Comparison of ENCODE assay signal across 8 mouse cellular contexts in genomic region chr11:109425392-109426271, GRCm38 (mm10). TPM values are rescaled to one million over a fixed set of nuclear protein-coding genes. Genes with fewer than 3 reads are reported as not detected.
DNase-seq lines count a peak whose midpoint lies in the region; ATAC-seq and TF ChIP-seq lines count a peak whose summit lies in the region.

Gene Amz2 (plus strand): TSS chr11:109425946.

- peak within 1 kb of the TSS; percentile 72 for H3K27ac ChIP-seq in embryonic facial prominence, embryonic 14.5 days (replicated peaks; ENCODE audit: low read depth, low read length)
- H3K27ac ChIP-seq in heart, adult 2 months, result peak within 1 kb of the TSS; percentile 90
- peak within 1 kb of the TSS; percentile 77 for H3K27ac ChIP-seq in limb, embryonic 13.5 days
- peak within 1 kb of the TSS; percentile 77 for H3K27ac ChIP-seq in midbrain, embryonic 16.5 days (ENCODE audit: low read length)

- H3K4me3 ChIP-seq in embryonic facial prominence, embryonic 14.5 days (ENCODE audit: low read depth, low read length), result peak within 1 kb of the TSS; percentile 54
- H3K4me3 ChIP-seq in heart, adult 2 months, result peak within 1 kb of the TSS; percentile 71
- peak within 1 kb of the TSS; percentile 67 for H3K4me3 ChIP-seq in limb, embryonic 13.5 days
- peak within 1 kb of the TSS; percentile 68 for H3K4me3 ChIP-seq in midbrain, embryonic 16.5 days (ENCODE audit: low read depth, low read length)

- no peaks in the 10 kb centered on the region for H3K27me3 ChIP-seq in embryonic facial prominence, embryonic 14.5 days (replicated peaks; ENCODE audit: control insufficient read depth, insufficient read depth, low read length)
- no peaks in the 10 kb centered on the region for H3K27me3 ChIP-seq in heart, adult 2 months (ENCODE audit: control insufficient read depth, insufficient read depth, low read length)
- H3K27me3 ChIP-seq in limb, embryonic 13.5 days, result no peaks in the 10 kb centered on the region
- H3K27me3 ChIP-seq in midbrain, embryonic 16.5 days (ENCODE audit: control insufficient read depth, insufficient read depth, low read depth, low read length), result no peaks in the 10 kb centered on the region

- H3K4me2 ChIP-seq in embryonic facial prominence, embryonic 14.5 days (ENCODE audit: low read depth, low read length), result peak within 1 kb of the TSS; percentile 54
- H3K4me2 ChIP-seq in limb, embryonic 13.5 days (replicated peaks), result peak within 1 kb of the TSS; percentile 73
- peak within 1 kb of the TSS; percentile 72 for H3K4me2 ChIP-seq in midbrain, embryonic 16.5 days (ENCODE audit: low read length)

- no peaks in the 10 kb centered on the region for H3K79me2 ChIP-seq in heart, adult 2 months (replicated peaks; ENCODE audit: control insufficient read depth, insufficient read depth, low read length)

- peaks cover 5% of the 10 kb centered on the region; the same call in 1 of the 2 replicates for H3K9me3 ChIP-seq in embryonic facial prominence, embryonic 14.5 days (ENCODE audit: control insufficient read depth, low read length)
- H3K9me3 ChIP-seq in limb, embryonic 13.5 days, result 0 out of 2 replicates have a peak, but pooled peaks cover 5% of the 10 kb centered on the region
- H3K9me3 ChIP-seq in midbrain, embryonic 16.5 days (replicated peaks; ENCODE audit: control insufficient read depth, low read length, poor library complexity, severe bottlenecking), result no peaks in the 10 kb centered on the region

- peak within 1 kb of the TSS; percentile 76 for H3K9ac ChIP-seq in embryonic facial prominence, embryonic 14.5 days (ENCODE audit: low read depth, low read length)
- H3K9ac ChIP-seq in heart, adult 2 months (ENCODE audit: low read depth, low read length), result peak within 1 kb of the TSS; percentile 79
- H3K9ac ChIP-seq in limb, embryonic 13.5 days, result peak within 1 kb of the TSS; percentile 85
- peak within 1 kb of the TSS; percentile 83 for H3K9ac ChIP-seq in midbrain, embryonic 16.5 days (ENCODE audit: low read depth, low read length)

- 2% methylated on average over 54 of the region's 65 CpGs for WGBS in embryonic facial prominence, embryonic 14.5 days
- 1% methylated on average over 64 of the region's 65 CpGs for WGBS in heart, adult 2 months
- WGBS in limb, embryonic 13.5 days, result 2% methylated on average over 65 of the region's 65 CpGs
- WGBS in midbrain, embryonic 16.5 days, result under 1% methylated on average over 64 of the region's 65 CpGs

- peak; percentile 96 for ATAC-seq in embryonic facial prominence, embryonic 14.5 days (ENCODE audit: low read depth)
- ATAC-seq in limb, embryonic 13.5 days (ENCODE audit: low FRiP score, low read depth), result peak; percentile 95
- peak; percentile 95 for ATAC-seq in midbrain, embryonic 16.5 days

- peaks cover 23% of the 10 kb centered on the region for H3K36me3 ChIP-seq in embryonic facial prominence, embryonic 14.5 days (ENCODE audit: control insufficient read depth, insufficient read depth, low read length)
- H3K36me3 ChIP-seq in heart, adult 2 months (ENCODE audit: control insufficient read depth, insufficient read depth, low read length), result no peaks in the 10 kb centered on the region
- H3K36me3 ChIP-seq in limb, embryonic 13.5 days, result peaks cover 24% of the 10 kb centered on the region
- no peaks in the 10 kb centered on the region for H3K36me3 ChIP-seq in midbrain, embryonic 16.5 days (ENCODE audit: control insufficient read depth, insufficient read depth, low read length)

- peaks cover 6% of the 10 kb centered on the region for H3K4me1 ChIP-seq in embryonic facial prominence, embryonic 14.5 days (ENCODE audit: control insufficient read depth, insufficient read depth, low read length)
- no peaks in the 10 kb centered on the region; the same call in none of the 2 replicates for H3K4me1 ChIP-seq in heart, adult 2 months (ENCODE audit: control insufficient read depth, insufficient read depth, low read length)
- peaks cover 11% of the 10 kb centered on the region for H3K4me1 ChIP-seq in limb, embryonic 13.5 days
- peaks cover 10% of the 10 kb centered on the region for H3K4me1 ChIP-seq in midbrain, embryonic 16.5 days (ENCODE audit: control insufficient read depth, insufficient read depth, low read length)

- TF ChIP-seq EP300 in heart, adult 2 months (IDR thresholded peaks at IDR 0.05; ENCODE audit: insufficient read depth, low read depth, low read length), result peak; percentile 82; the same call in 1 of the 2 replicates

- intact Hi-C loops in heart, adult 2 months (cut with DNase I), result loop anchor here (1.0 to 5.0 kb wide), 4 partner anchors 63 to 183 kb away; partner anchors contain the start of gene Gna13

- TF ChIP-seq POLR2A in heart, adult 2 months (IDR thresholded peaks at IDR 0.05; ENCODE audit: insufficient read depth, low read depth, low read length), result peak; percentile 96

- peak; percentile 99 for DNase-seq in 3T3-L1 (ENCODE audit: low read depth, low spot score)
- DNase-seq in adrenal gland, postnatal 4 days (ENCODE audit: low spot score in 2 of 2), result peak; percentile 92 to 99
- DNase-seq in embryonic facial prominence, embryonic 14.5 days (ENCODE audit: low spot score), result peak; percentile 99
- peak; percentile 99 for DNase-seq in heart, adult 2 months
- DNase-seq in kidney, adult 8-10 months, result peak; percentile 99 to 100
- DNase-seq in spleen, postnatal 10 days (ENCODE audit: low spot score in 2 of 2), result peak; percentile 99 to 100

- peak; percentile 89 for TF ChIP-seq CTCF in heart, adult 2 months (IDR thresholded peaks at IDR 0.05)

RNA-seq across cellular contexts. Expression of gene Amz2, which starts in this region (rescaled TPM):
- total RNA-seq in adrenal gland, postnatal 4 days (2021), result 10 to 100 TPM; 55.7 to 61.1 TPM
- polyA plus RNA-seq in embryonic facial prominence, embryonic 14.5 days (2014; fragmentation: Nextera tagmentation; extraction: Ambion mirVana), result 39.3 and 40.9 TPM in 2 replicates
- 10 to 100 TPM; 50.2 to 57.5 TPM for total RNA-seq in heart, adult 2 months (2021)
- 52.4 and 99.9 TPM in 2 replicates for polyA plus RNA-seq in heart, adult 2 months (2012; rRNA removed)
- polyA plus RNA-seq in limb, embryonic 13.5 days (2015; fragmentation: Nextera tagmentation; extraction: Ambion mirVana), result 46.9 and 48.5 TPM in 2 replicates
- polyA plus RNA-seq in midbrain, embryonic 16.5 days (2015; fragmentation: Nextera tagmentation; extraction: Ambion mirVana), result 55.7 and 56.1 TPM in 2 replicates

Comparison
In these comparisons a context has a peak if more than half of its experiments do, and no peak if none do; other contexts are left out.
1. Peak in every context shown above with its lines: DNase-seq, ATAC-seq, H3K4me3 ChIP-seq and H3K27ac ChIP-seq.